Mouse (Mus musculus): Measurements from ENCODE around the gene Gm45208. TPM values are rescaled to one million over a fixed set of nuclear protein-coding genes. Genes with fewer than 3 reads are reported as not detected.

Gene Gm45208
- polyA plus RNA-seq, 1 experiment: 12.9 TPM

DNA sequence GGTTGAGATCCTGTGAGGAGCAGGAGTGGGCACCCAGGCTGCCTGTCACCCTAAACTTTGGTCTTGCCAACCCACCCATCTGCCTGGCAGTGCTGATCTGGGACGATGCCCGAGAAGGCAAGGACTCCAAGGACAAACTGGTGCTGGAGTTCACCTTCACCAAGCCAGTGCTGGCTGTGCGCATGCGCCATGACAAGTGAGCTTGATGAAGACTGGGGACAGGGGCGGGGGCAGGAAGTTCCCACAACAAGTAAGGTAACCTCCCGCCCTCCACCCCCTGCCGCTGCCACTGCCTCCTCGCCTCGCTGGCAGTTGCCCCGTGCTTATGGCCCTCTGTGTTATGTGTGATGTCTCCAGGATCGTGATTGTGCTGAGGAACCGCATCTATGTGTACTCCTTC is 3.8 kb downstream of the Gm45208 start:
- Histone ChIP-seq H3K9me3 (no peaks in the 10 kb centered on the region), H3K4me1 (peaks cover 52% of the 10 kb centered on the region), H3K4me3 (replicated peaks) (no peak overlapping the region), H3K27me3 (replicated peaks) (no peaks in the 10 kb centered on the region), H3K36me3 (replicated peaks; ENCODE audit: low read length) (peaks cover 46% of the 10 kb centered on the region)
- TF ChIP-seq GATA1 (IDR thresholded peaks at IDR 0.05; ENCODE audit: borderline replicate concordance, low read length) (no peak), FLI1 (IDR thresholded peaks at IDR 0.05; ENCODE audit: low read length) (no peak)

DNA sequence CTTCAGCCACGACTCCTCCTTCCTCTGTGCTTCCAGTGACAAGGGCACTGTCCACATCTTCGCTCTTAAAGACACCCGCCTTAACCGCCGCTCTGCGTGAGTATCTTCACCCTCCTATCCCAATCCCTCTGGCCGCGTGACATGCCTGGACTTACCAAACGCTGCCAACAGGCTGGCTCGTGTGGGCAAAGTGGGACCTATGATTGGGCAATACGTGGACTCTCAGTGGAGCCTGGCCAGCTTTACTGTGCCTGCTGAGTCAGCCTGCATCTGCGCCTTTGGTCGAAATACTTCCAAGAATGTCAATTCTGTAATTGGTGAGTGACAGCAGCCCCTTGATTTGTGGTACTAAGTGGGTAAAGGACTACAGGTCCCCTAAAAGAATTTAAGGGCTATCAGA is 5.1 kb downstream of the Gm45208 start:
- no peaks in the 10 kb centered on the region for H3K9me3 ChIP-seq
- TF ChIP-seq GATA1 (IDR thresholded peaks at IDR 0.05; ENCODE audit: borderline replicate concordance, low read length) (no peak), FLI1 (IDR thresholded peaks at IDR 0.05; ENCODE audit: low read length) (no peak)
- peaks cover 52% of the 10 kb centered on the region for H3K4me1 ChIP-seq
- no peaks in the 10 kb centered on the region for H3K27me3 ChIP-seq (replicated peaks)
- H3K36me3 ChIP-seq (replicated peaks; ENCODE audit: low read length): peaks cover 46% of the 10 kb centered on the region
- H3K4me3 ChIP-seq (replicated peaks): no peak overlapping the region

DNA sequence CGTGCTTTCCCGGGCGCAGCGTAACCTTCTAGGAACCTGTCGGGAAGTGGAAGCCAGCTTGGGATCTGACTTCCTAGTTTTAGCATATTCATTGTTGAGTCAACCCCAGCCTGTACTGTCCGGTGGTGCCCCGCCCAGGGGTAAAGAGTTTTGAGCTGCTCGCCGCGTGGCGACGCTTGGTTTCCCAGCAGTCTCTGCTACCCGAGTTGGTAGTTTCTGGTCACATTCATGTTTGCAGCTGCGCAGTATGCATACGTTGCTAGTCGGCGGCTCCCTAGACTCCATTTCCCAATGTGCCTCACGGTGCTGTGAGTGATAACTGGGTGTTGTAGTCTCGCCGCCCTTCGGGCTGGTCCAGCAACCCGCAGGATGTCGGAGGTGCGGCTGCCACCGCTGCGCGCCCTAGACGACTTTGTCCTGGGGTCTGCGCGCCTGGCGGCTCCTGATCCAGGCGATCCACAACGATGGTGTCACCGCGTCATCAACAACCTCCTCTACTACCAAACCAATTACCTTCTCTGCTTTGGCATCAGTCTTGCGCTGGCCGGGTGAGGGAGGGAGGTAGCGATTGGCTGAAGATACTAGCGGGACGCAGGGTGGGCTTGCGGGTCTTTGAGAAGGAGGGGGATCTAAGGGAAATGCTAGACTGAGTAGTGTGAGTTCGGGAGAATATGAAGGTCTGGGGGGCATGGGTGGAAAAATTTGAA is 6.3 kb downstream of the Gm45208 start, which contains the start of gene Praf2:
Gene Praf2, plus strand, starts transcription at position 225 of the 707 bp plus-strand sequence.
- Histone ChIP-seq H3K36me3 (replicated peaks; ENCODE audit: low read length) (peaks cover 44% of the 10 kb centered on the region), H3K4me3 (replicated peaks) (peak within 1 kb of the TSS; percentile 91), H3K4me1 (peaks cover 45% of the 10 kb centered on the region), H3K9me3 (no peaks in the 10 kb centered on the region), H3K27me3 (replicated peaks) (no peaks in the 10 kb centered on the region)
- TF ChIP-seq GATA1 (IDR thresholded peaks at IDR 0.05; ENCODE audit: borderline replicate concordance, low read length) (no peak), FLI1 (IDR thresholded peaks at IDR 0.05; ENCODE audit: low read length) (no peak)

DNA sequence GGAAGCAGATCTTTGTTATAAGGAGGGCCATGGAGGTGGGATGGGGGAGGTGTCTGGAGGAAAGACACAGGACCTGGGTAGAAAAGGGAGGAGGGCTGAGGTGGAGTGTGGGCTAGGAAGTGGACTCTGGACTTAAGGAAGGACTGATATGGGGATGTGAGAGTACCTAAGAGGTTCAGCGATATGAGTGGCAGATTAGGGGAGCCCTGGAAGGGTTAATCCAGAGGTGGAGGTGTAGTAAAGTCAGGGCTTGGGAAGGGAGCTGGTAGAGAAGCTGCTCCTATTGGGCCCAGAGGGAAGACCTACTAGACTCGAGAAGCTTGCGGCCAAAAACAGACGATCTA is 6.8 kb downstream of the Gm45208 start:
- Histone ChIP-seq H3K9me3 (no peaks in the 10 kb centered on the region), H3K27me3 (replicated peaks) (no peaks in the 10 kb centered on the region), H3K36me3 (replicated peaks; ENCODE audit: low read length) (peaks cover 38% of the 10 kb centered on the region), H3K4me1 (peaks cover 41% of the 10 kb centered on the region), H3K4me3 (replicated peaks) (peak overlapping the region; percentile 91)
- TF ChIP-seq GATA1 (IDR thresholded peaks at IDR 0.05; ENCODE audit: borderline replicate concordance, low read length): no peak
- no peak for TF ChIP-seq FLI1 (IDR thresholded peaks at IDR 0.05; ENCODE audit: low read length)

DNA sequence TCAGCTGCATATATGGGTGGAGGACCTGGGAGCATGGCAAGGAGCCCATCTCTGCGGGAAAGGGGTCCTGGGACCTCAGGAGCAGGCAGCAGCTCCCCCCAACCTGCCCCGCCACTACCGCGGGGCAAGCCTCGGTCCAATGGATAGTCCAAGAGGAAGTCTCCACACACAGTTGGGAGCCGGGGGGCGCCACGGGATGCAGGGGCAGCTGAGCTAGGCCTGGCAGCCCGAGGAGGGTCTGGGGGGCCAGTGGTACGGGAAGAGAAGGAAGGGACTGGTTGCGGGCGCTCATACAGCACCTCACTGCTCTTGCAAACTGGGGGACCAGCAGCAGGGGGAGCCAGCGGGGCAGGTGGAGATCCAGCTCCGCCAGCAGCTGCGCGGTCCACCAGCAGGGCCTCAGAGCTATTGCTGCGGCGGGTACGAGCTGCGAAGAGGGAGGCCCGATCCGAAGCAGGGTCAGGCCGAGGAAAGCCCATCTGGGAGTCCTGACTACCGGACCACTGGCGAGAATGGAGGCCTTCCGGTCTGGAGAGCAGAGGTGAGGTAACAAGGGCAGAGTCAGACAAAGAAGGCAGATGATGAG is 11.6 kb downstream of the Gm45208 start:
- H3K27me3 ChIP-seq (replicated peaks): no peaks in the 10 kb centered on the region
- TF ChIP-seq GATA1 (IDR thresholded peaks at IDR 0.05; ENCODE audit: borderline replicate concordance, low read length) (no peak), FLI1 (IDR thresholded peaks at IDR 0.05; ENCODE audit: low read length) (no peak)
- peaks cover 17% of the 10 kb centered on the region; the same call in 1 of the 2 replicates for H3K4me1 ChIP-seq
- no peaks in the 10 kb centered on the region for H3K36me3 ChIP-seq (replicated peaks; ENCODE audit: low read length)
- H3K9me3 ChIP-seq: no peaks in the 10 kb centered on the region
- H3K4me3 ChIP-seq (replicated peaks): peak overlapping the region; percentile 83

DNA sequence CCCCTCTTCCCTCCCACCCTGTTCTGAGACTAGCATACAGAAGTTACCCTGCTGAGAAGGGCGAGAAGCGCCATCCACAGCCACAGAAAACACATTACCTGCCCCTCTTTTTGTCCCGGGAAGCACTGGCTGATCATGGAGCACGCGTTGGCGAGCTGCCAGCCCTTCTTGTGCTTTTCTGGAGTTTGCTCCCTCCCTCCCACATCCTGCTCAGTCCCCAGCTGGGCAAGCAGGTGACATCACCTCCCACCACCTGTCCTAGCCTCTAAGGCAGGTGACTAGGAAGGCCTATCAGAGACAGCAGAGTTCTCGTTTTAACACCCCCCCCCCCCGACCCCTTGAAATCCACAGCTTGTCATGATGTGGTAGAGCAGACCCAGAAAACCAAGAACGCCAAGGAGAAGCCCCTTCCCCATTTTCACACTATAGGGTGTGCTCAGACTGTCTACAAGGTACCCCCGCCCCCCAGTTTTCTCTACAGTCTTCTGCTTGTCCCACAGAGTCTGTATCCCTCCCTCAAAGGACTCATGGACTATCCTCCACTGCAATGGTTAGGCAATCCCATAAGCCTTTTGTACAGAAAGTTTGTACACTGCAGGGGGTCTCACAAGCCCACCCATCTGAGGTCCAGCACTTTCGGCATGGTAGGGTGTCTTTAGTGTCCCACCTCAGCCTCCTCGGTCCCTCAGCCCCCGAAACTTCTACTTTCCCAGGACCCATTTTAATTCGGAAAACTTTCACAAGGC is 17.5 kb downstream of the Gm45208 start:
- Histone ChIP-seq H3K36me3 (replicated peaks; ENCODE audit: low read length) (no peaks in the 10 kb centered on the region), H3K4me3 (replicated peaks) (no peak overlapping the region)

DNA sequence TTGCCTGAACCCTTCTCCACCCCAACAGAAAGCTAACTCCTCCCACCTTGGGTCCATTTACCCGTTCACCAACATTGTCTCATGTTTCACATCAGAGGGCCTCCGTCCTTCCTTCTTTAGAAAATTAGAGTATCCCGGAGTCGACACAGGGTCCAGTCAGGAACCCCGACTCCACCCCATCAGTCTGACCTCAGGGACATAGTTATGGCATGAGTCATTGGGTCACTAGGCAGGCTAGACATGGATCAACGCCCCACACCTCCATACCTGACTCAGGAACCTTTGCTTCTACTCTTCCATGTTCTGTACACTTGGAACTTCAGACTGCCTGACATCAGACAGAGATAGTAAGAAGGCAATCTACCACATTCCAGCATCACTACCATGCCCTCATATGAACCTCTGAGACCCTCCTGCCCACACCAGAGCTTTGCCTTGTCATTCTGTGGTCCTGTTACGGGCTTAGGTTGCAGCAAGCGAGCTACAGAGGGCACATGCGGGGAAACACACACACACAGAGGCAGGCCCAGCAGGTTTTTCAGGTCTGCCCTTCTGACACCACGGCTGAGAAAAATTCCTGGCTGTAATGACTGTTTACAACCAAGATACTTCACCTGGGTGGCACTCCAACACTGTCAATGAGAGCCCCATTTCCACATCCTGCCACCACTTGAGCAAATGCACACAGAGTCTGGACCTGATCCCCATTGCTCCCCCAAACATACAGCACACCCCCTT is 18.2 kb downstream of the Gm45208 start:
- H3K4me3 ChIP-seq (replicated peaks): no peak overlapping the region
- no peaks in the 10 kb centered on the region for H3K36me3 ChIP-seq (replicated peaks; ENCODE audit: low read length)
- TF ChIP-seq FLI1 (IDR thresholded peaks at IDR 0.05; ENCODE audit: low read length) (no peak), GATA1 (IDR thresholded peaks at IDR 0.05; ENCODE audit: borderline replicate concordance, low read length) (no peak)
- 0 out of 2 replicates have a peak, but pooled peaks cover 8% of the 10 kb centered on the region for H3K4me1 ChIP-seq
- H3K27me3 ChIP-seq (replicated peaks): no peaks in the 10 kb centered on the region
- no peaks in the 10 kb centered on the region for H3K9me3 ChIP-seq

More for the DNA sequence above, 17.5 kb downstream of the Gm45208 start:
- no peaks in the 10 kb centered on the region for H3K27me3 ChIP-seq (replicated peaks)
- H3K4me1 ChIP-seq: 0 out of 2 replicates have a peak, but pooled peaks cover 8% of the 10 kb centered on the region
- H3K9me3 ChIP-seq: no peaks in the 10 kb centered on the region
- TF ChIP-seq GATA1 (IDR thresholded peaks at IDR 0.05; ENCODE audit: borderline replicate concordance, low read length) (no peak), FLI1 (IDR thresholded peaks at IDR 0.05; ENCODE audit: low read length) (no peak)

DNA sequence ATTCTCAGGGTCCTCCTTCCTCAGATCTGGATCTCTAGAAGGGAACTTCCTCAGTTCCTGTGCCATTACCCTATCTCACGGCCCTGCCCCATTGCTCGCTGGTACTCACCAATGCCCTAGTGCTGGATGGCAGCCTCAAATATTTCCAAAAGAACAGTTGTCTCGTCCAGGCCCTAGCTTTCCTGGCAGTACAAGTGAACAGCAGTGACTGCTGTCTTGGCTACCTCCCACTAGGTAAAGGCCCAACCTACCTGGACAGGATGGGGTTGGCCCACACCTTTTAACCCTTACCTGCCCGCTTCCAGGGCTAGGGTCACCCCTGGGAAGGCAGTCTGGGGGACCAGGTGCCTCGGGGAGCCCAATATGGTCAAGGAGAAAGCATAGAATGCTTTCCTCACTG is 19.1 kb downstream of the Gm45208 start:
- no peak overlapping the region for H3K4me3 ChIP-seq (replicated peaks)
- no peaks in the 10 kb centered on the region for H3K9me3 ChIP-seq
- H3K36me3 ChIP-seq (replicated peaks; ENCODE audit: low read length): no peaks in the 10 kb centered on the region
- 0 out of 2 replicates have a peak, but pooled peaks cover 8% of the 10 kb centered on the region for H3K4me1 ChIP-seq
- TF ChIP-seq GATA1 (IDR thresholded peaks at IDR 0.05; ENCODE audit: borderline replicate concordance, low read length) (no peak), FLI1 (IDR thresholded peaks at IDR 0.05; ENCODE audit: low read length) (no peak)
- no peaks in the 10 kb centered on the region for H3K27me3 ChIP-seq (replicated peaks)

DNA sequence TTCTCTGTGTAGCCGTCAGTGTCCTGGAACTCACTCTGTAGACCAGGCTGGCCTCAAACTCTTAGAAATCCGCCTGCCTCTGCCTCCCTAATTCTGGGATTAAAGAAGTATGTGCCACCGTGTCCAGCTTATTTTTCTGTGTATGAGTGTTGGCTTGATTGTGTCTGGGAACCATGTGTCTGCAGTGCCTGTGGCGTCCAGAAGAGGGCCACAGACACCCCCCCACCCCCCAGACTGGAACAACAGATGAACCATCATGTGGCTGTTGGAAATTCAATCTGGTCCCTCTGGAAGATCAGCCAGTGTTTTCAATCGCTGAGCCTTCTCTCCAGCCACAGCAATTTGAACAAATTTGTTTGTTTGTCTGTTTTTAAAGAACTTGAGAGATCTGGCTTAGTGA is 21.4 kb downstream of the Gm45208 start:
- TF ChIP-seq GATA1 (IDR thresholded peaks at IDR 0.05; ENCODE audit: borderline replicate concordance, low read length) (no peak), FLI1 (IDR thresholded peaks at IDR 0.05; ENCODE audit: low read length) (no peak)
- Histone ChIP-seq H3K36me3 (replicated peaks; ENCODE audit: low read length) (no peaks in the 10 kb centered on the region), H3K4me1 (0 out of 2 replicates have a peak, but pooled peaks cover 4% of the 10 kb centered on the region)

More for the DNA sequence above, 21.4 kb downstream of the Gm45208 start:
- no peaks in the 10 kb centered on the region for H3K27me3 ChIP-seq (replicated peaks)
- no peaks in the 10 kb centered on the region for H3K9me3 ChIP-seq
- H3K4me3 ChIP-seq (replicated peaks): no peak overlapping the region
